Mouse (Mus musculus): ENCODE data around the gene S1pr4.

GRCm38 (mm10) chr10:81519978-81520365, 20.0 kb upstream of the S1pr4 start:
- TF ChIP-seq CTCF (conservative IDR thresholded peaks at IDR 0.05; ENCODE audit: insufficient read depth, insufficient read length, low read depth, low read length), result no peak
- no peak for TF ChIP-seq POLR2A (IDR thresholded peaks at IDR 0.05; ENCODE audit: low read depth, low read length)

Measured in kidney, adult 2 months (tissue).